Mouse (Mus musculus) layer of hippocampus, adult 11-12 months (tissue): Measurements from ENCODE around the gene Irf1.

Experiments
- DNase-seq: peaks from one replicate; pipeline ENCODE4 v3.0.0; 2022; ENCODE audit warnings: low spot score

Irf1 gene

GRCm38 (mm10) chr11:53810749-53811148 lies 40.9 kb downstream of the Irf1 start:
- DNase-seq = no peak

GRCm38 (mm10) chr11:53811312-53811711 lies 41.5 kb downstream of the Irf1 start:
- DNase-seq = no peak

GRCm38 (mm10) chr11:53813001-53813868 lies 43.4 kb downstream of the Irf1 start:
- DNase-seq = no peak

- no peak for DNase-seq
Observed at GRCm38 (mm10) chr11:53814810-53815209, 45.0 kb downstream of the Irf1 start.

DNA sequence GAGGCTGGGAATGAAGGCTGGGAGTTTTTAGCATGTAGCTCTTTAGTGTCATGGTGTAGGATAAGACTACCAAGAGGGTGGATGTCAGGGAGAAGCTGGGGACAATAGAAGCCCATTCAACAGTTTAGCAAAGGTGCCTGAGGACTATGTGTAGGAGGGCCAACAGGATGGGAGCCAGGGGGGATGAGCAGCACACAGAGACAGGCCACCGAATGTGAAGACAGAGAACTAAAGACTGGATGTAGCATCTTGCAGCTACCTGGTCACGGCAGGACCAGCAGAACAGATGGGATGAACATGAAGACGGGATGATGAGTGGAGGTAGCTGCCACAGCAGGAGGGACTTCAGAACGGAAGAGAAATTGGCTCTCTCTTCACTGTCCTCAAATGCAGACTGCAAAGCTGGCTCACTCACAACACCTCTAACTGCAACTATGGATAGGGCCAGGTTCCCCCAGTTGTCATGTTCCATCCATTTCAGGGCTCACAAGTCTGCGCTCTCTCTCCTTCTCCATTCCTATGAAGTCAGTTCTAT lies 47.1 kb downstream of the Irf1 start:
- DNase-seq = no peak

- no peak for DNase-seq
Observed at GRCm38 (mm10) chr11:53818794-53819193, 49.0 kb downstream of the Irf1 start.

- no peak for DNase-seq
Observed at GRCm38 (mm10) chr11:53819511-53819910, 49.7 kb downstream of the Irf1 start.

DNA sequence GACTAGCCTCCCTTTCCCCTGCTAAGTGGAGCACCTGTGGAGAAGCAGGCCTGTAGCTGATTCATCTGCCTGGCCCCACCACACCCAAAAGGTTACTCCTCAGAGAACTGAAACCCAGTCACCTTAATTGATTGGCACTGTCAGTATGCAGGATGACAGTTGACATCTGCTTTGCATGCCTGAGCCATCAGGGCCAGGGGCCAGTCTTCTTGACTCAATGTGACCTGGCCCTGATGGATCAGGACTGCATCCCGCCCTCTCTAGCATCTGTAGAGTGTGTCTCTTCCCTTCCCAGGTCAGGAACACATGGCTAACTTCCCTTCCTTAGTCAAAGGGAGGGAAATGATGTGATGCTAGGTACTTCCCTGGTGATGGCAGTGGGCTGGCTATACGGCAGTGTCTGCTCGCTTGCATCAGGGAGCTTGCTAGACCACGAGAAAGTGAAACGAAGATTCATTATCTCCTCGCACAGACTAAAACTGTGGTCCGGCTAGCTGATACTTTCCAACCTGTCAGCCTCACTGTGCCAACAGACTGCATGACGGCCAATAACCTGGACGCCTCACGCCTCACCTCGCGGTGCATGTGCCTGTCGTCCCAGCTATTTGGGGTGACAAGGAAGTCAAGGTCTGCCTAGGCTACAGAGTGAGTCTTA lies 50.8 kb downstream of the Irf1 start:
- DNase-seq = no peak

DNA sequence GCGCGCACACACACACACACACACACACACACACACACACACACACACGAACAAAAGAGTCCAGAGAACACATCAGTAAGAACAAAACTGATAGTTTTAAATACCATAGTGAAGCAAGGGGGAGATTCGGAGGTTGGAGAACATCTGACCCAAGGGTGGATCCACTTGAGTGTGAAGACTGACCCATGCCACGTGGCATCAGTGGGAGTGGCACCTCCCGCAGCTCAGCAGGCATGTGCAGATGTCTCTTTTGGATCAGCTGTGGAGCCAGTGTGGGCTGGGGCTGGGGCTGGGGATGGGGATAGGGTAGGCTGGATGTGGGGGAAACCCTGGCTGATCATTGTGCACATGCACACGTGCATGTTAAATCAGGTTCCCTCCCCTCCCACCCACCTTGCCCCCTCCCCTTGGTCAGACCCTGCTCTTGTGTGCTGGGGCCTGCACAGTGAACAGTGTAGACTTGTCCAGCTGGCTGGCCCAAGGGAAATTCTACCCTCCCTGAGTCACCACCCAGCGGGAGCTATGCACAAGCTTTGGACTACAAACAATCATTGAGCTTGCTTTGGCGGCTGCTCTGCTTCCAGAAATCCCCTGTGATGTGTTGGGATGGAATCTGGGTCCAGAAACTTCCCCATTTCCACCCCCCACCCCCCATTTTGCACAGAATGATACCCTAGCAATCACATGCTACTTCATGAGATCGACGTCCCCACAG lies 51.6 kb downstream of the Irf1 start:
- no peak for DNase-seq

DNA sequence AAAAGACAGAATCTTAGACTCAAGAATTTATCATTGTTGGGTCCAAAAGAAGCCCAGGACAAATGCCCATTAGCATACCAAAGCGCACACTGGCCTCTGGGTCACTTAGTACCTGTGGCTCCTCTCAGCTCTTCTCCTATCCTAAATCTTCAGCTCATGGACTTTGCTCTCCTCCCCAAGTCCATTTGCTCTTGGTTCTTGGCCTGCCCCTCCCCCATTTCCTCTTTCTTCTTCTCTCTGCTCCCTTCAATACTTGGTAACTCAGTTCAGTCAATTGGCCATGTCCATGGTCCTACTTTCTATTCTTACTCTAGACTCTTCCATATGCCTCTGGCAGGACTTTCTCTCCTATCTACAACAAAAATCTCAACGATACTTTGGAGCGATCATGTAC lies 52.1 kb downstream of the Irf1 start:
- DNase-seq = no peak

DNA sequence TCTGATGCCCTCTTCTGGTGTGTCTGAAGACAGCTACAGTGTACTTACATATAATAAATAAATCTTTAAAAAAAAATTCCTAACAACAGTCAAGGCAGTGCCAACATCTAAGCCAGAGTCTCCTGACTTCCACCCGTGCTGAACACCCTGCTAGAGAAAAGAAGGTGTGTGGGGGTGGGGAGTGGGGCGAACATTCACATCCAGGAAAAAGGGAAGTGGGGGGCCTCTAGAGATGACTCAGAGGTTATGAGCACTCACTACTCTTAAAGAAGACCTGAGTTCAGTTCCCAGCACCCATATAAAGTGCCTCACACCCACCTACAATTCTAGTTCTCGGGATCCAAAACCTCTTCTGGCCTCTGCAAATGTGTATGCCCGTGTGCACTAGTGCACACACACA lies 55.6 kb downstream of the Irf1 start:
- no peak for DNase-seq
